ENCODE assay signal across 16 mouse cellular contexts in genomic region chr10:62730826-62731225, GRCm38 (mm10).
"Had no signal": no experiment of that assay in that cellular context is flagged by ENCODE, and none has a peak within 500 bp of the region (broad histone marks: within the 10 kb centered on the region; RNA-seq: fewer than 3 reads in every experiment).

No protein-coding gene starts in this region.

- DNase-seq: heart, postnatal 10 days; heart, postnatal 14 days; heart, postnatal 36 days; heart, postnatal 4 days; kidney, adult 11 months; kidney, adult 18-20 months; kidney, adult 2 months; kidney, adult 8-10 months; kidney, adult 9 months; kidney, postnatal 10 days; kidney, postnatal 14 days; kidney, postnatal 25 days; kidney, postnatal 36 days; kidney, postnatal 4 days; layer of hippocampus, adult 9-11 months; layer of hippocampus, postnatal 36 days had no signal
